Mouse (Mus musculus): ENCODE data around the gene Gm26602. TPM values are rescaled to one million over a fixed set of nuclear protein-coding genes. Genes with fewer than 3 reads are reported as not detected.
A peak's percentile ranks its signal among the peaks of the same experiment; 100 is the strongest.

Gm26602 gene
- polyA plus RNA-seq, 1 experiment from 2014 or later, result 18.3 TPM

DNA sequence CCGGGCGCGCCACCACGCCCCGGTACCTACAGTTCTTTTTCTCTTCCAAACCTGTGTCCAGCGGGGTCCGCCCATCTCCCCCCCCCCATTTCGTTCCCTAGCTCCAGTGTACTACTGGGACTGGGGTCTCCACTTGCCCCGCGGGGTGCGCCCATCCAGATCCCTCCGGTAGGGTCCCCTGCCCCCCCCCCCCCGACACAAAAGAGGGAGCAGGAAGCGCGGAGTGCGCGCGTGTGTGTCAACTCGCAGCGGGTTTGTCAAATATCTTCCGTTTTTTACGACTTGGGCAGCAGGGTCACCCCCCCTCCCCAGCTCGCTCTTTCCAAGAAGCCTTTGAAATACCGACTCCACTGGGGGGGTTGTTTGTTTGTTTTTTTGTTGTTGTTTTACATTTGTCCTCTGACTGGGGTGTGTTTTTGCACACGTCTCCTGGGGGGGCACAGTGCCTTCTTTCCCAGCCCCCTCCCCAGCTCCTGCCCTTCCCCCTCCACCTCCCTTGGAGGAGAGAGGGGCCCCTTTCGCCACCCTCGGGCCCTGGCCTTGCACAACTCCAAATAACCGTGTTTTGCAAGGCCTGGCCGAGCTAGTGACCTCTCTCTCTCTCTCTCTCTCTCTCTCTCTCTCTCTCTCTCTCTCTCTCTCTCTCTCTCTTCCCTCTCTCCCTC is 17.5 kb downstream of the Gm26602 start:
- Histone ChIP-seq H3K9ac (ENCODE audit: low read depth, low read length) (peak overlapping the region; percentile 80), H3K36me3 (ENCODE audit: control insufficient read depth, insufficient read depth, low read length) (0 out of 2 replicates have a peak, but pooled peaks cover 4% of the 10 kb centered on the region), H3K9me3 (ENCODE audit: control insufficient read depth, low read length) (no peaks in the 10 kb centered on the region), H3K4me3 (ENCODE audit: low read length) (peak overlapping the region; percentile 71), H3K27ac (ENCODE audit: low read depth, low read length) (peak overlapping the region; percentile 84), H3K27me3 (replicated peaks; ENCODE audit: control insufficient read depth, insufficient read depth, low read length) (peaks cover 3% of the 10 kb centered on the region), H3K4me2 (ENCODE audit: low read length) (peak overlapping the region; percentile 98), H3K4me1 (ENCODE audit: control insufficient read depth, insufficient read depth, low read depth, low read length) (peaks cover 42% of the 10 kb centered on the region)
- WGBS, result 2% methylated on average over 25 of the region's 29 CpGs
- no peak for ATAC-seq

DNA sequence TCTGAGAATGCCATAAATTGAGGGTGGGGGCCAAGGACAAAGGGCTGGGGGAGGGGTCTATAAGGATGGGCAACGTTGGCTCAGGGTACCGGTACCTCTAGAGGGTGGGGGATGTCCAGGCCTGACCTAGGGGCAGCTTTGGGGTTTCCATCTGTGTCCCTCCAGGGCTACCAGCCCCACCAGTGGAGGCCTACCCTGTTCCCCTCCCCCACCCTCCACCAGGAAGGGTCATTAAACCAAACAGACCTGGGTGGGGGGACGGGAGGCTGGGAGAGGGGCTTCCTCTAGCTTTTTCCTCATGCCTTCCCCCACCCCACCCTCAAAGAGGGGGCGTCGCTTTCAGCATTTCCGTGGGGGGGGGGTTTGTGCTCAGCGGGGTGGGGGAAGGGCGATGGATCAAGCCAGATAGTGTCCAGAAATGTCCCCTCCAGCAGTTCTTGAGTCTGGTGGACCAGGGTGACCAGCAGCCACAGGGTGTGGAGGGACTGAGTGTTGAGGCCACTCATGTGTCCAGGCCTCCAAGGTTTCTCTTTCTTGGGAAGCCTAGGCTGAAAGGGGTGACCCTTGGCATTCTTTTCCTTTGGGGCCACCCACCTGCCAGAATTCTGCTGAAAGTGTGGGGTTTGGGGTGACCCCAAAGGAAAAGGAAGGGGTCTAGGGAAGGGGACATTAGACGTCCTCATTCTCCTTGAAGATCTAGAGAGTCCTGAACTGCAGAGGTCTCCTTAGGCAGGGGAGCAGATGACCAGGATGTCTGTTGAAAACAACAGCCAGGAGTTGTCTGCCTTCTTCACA is 18.4 kb downstream of the Gm26602 start:
- peak overlapping the region; percentile 71 for H3K4me3 ChIP-seq (ENCODE audit: low read length)
- H3K9ac ChIP-seq (ENCODE audit: low read depth, low read length), result peak overlapping the region; percentile 62
- H3K27me3 ChIP-seq (replicated peaks; ENCODE audit: control insufficient read depth, insufficient read depth, low read length), result no peaks in the 10 kb centered on the region
- H3K27ac ChIP-seq (ENCODE audit: low read depth, low read length), result peak overlapping the region; percentile 84
- 0 out of 2 replicates have a peak, but pooled peaks cover 4% of the 10 kb centered on the region for H3K36me3 ChIP-seq (ENCODE audit: control insufficient read depth, insufficient read depth, low read length)
- H3K4me2 ChIP-seq (ENCODE audit: low read length), result peak overlapping the region; percentile 98
- 26% methylated on average over 9 of the region's 9 CpGs for WGBS
- peaks cover 51% of the 10 kb centered on the region for H3K4me1 ChIP-seq (ENCODE audit: control insufficient read depth, insufficient read depth, low read depth, low read length)
- ATAC-seq, result no peak
- H3K9me3 ChIP-seq (ENCODE audit: control insufficient read depth, low read length), result no peaks in the 10 kb centered on the region

DNA sequence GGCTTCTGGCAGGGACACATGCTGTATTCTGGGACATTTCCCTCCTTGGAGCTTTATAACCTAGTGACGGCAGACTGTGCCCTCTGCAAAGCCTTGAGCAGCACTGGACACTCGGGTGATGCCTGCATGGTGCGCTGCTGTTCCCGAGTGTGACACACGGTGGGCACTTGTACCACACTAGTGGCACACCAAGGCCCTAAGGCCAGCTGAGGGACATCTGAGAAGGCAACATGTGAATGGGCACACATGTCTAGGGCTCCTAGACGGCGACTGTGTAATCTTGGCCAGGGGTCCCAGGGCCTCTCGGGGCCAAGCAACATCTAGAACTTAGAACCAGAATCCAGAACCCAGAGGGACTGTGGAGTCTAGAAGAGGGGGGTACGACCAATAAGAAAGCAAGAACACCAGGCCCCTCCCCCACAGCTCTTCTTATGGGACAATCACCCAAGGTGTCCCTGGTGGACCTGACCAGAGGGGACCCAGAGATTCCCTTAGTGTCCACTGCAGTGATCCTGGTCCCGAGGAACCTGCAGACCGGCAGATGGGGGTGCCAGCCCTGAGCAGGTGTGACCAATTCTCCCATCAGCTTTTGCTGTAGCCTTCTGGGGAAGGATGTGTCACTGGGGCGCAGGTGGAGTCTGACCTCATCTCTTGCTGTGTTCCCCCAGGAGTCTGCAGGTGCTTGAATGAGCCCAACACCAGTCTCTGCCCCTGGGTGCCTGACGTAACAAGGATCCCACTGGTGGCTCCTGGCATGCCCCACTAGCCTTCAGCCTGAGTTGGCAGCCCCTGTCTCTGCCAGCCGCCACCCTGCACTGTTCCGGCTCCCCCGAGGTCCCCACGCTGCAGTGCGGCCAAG is 19.5 kb downstream of the Gm26602 start:
- Histone ChIP-seq H3K27me3 (replicated peaks; ENCODE audit: control insufficient read depth, insufficient read depth, low read length) (no peaks in the 10 kb centered on the region), H3K27ac (ENCODE audit: low read depth, low read length) (no peak overlapping the region), H3K36me3 (ENCODE audit: control insufficient read depth, insufficient read depth, low read length) (0 out of 2 replicates have a peak, but pooled peaks cover 4% of the 10 kb centered on the region), H3K9me3 (ENCODE audit: control insufficient read depth, low read length) (no peaks in the 10 kb centered on the region), H3K4me1 (ENCODE audit: control insufficient read depth, insufficient read depth, low read depth, low read length) (peaks cover 54% of the 10 kb centered on the region), H3K9ac (ENCODE audit: low read depth, low read length) (no peak overlapping the region), H3K4me3 (ENCODE audit: low read length) (no peak overlapping the region), H3K4me2 (ENCODE audit: low read length) (no peak overlapping the region)
- WGBS, result 70% methylated on average over 18 of the region's 18 CpGs
- ATAC-seq, result no peak

DNA sequence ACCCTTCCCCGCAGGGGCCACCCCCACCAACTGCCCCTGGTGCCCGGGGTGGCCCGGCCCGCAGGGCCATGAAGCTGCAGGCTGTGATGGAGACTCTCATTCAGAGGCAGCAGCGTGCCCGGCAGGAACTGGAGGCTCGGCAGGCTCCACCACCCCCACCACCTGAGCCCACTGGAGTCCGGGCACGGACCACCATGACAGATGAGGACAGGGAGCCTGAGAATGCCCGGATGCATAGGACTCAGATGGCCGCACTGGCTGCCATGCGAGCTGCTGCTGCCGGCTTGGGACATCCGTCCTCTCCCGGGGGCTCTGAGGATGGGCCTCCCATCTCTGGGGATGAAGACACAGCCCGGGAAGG is 20.1 kb downstream of the Gm26602 start:
- Histone ChIP-seq H3K27me3 (replicated peaks; ENCODE audit: control insufficient read depth, insufficient read depth, low read length) (no peaks in the 10 kb centered on the region), H3K27ac (ENCODE audit: low read depth, low read length) (no peak overlapping the region), H3K4me1 (ENCODE audit: control insufficient read depth, insufficient read depth, low read depth, low read length) (peaks cover 54% of the 10 kb centered on the region), H3K36me3 (ENCODE audit: control insufficient read depth, insufficient read depth, low read length) (0 out of 2 replicates have a peak, but pooled peaks cover 4% of the 10 kb centered on the region), H3K4me2 (ENCODE audit: low read length) (no peak overlapping the region), H3K9ac (ENCODE audit: low read depth, low read length) (no peak overlapping the region), H3K4me3 (ENCODE audit: low read length) (no peak overlapping the region), H3K9me3 (ENCODE audit: control insufficient read depth, low read length) (no peaks in the 10 kb centered on the region)
- WGBS, result 51% methylated on average over 16 of the region's 16 CpGs
- no peak for ATAC-seq

DNA sequence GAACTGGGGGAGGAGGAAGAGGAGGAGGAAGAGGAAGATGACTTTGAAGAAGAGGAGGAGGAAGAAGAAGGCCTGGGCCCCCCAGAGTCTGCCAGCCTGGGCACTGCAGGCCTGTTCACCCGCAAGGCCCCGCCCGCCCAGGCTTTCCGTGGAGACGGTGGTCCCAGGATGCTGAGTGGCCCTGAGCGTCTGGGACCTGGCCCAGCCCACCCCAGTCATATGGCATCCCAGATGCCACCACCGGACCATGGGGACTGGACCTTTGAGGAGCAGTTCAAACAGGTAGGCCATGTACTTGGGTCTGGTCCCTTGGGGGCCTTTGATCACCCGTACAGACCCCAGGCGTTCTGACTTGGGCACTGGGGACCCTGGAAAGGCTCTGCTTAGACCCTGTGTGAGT is 21.1 kb downstream of the Gm26602 start:
- H3K4me3 ChIP-seq (ENCODE audit: low read length), result no peak overlapping the region
- no peak for ATAC-seq
- peaks cover 52% of the 10 kb centered on the region for H3K4me1 ChIP-seq (ENCODE audit: control insufficient read depth, insufficient read depth, low read depth, low read length)
- H3K9me3 ChIP-seq (ENCODE audit: control insufficient read depth, low read length), result no peaks in the 10 kb centered on the region
- no peak overlapping the region for H3K9ac ChIP-seq (ENCODE audit: low read depth, low read length)
- no peak overlapping the region for H3K4me2 ChIP-seq (ENCODE audit: low read length)
- no peak overlapping the region for H3K27ac ChIP-seq (ENCODE audit: low read depth, low read length)
- 84% methylated on average over 9 of the region's 9 CpGs for WGBS
- no peaks in the 10 kb centered on the region for H3K27me3 ChIP-seq (replicated peaks; ENCODE audit: control insufficient read depth, insufficient read depth, low read length)
- H3K36me3 ChIP-seq (ENCODE audit: control insufficient read depth, insufficient read depth, low read length), result 0 out of 2 replicates have a peak, but pooled peaks cover 4% of the 10 kb centered on the region

DNA sequence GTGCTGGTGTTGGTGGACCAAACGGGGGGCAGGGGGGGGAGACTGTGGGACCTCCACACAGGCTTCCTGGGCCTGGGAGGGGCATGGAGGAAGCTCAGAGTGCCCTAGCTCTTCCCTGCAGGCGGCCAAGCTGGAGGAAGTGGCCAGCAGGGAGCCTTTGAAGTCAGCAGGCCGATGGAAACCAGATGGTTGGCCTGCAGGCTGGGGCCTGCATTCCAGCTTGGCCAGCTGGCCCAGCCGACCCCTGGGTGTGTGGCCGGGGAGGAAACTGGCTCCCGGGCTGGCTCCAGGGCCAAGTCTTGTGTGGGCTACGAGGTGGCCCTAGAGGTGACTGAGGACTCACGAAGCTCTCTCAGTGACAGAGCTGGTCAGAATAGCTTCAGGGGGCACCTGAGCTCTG is 22.1 kb downstream of the Gm26602 start:
- WGBS, result 21% methylated on average over 8 of the region's 8 CpGs
- H3K27ac ChIP-seq (ENCODE audit: low read depth, low read length), result peak overlapping the region; percentile 41; the same call in 1 of the 2 replicates
- no peak overlapping the region for H3K9ac ChIP-seq (ENCODE audit: low read depth, low read length)
- H3K4me3 ChIP-seq (ENCODE audit: low read length), result no peak overlapping the region
- no peaks in the 10 kb centered on the region for H3K9me3 ChIP-seq (ENCODE audit: control insufficient read depth, low read length)
- H3K27me3 ChIP-seq (replicated peaks; ENCODE audit: control insufficient read depth, insufficient read depth, low read length), result no peaks in the 10 kb centered on the region
- peaks cover 59% of the 10 kb centered on the region for H3K4me1 ChIP-seq (ENCODE audit: control insufficient read depth, insufficient read depth, low read depth, low read length)
- ATAC-seq, result no peak
- 0 out of 2 replicates have a peak, but pooled peaks cover 4% of the 10 kb centered on the region for H3K36me3 ChIP-seq (ENCODE audit: control insufficient read depth, insufficient read depth, low read length)
- H3K4me2 ChIP-seq (ENCODE audit: low read length), result no peak overlapping the region

DNA sequence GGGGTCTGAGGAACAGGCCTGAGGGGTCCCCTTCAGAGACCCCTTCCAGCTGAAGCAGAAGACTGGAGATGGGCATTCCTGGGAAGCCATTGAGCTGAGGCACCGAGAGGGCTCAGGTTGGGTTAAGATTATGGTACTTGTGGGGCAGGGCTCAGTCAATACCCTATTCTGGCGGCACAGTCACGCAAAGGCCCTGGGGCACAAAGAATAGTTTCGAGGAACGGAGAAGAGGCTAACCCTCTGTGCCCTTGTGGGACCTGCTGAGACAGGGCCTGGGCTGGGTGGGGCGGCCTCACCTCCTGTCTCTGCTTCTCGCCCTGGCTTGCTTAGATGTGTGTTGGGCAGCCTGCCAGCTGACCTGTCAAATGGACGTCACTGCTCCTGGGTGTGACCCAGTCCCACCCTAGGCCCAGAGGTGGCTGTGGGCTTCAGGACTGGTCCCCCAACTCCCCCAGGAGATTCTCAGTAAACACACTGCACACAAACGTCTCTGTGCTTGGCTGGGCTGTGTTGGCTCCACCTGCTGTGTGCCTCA is 22.6 kb downstream of the Gm26602 start:
- H3K4me1 ChIP-seq (ENCODE audit: control insufficient read depth, insufficient read depth, low read depth, low read length), result peaks cover 58% of the 10 kb centered on the region
- H3K9ac ChIP-seq (ENCODE audit: low read depth, low read length), result peak overlapping the region; percentile 26; the same call in 1 of the 2 replicates
- H3K4me3 ChIP-seq (ENCODE audit: low read length), result no peak overlapping the region
- no peaks in the 10 kb centered on the region for H3K27me3 ChIP-seq (replicated peaks; ENCODE audit: control insufficient read depth, insufficient read depth, low read length)
- WGBS, result 52% methylated on average over 8 of the region's 9 CpGs
- H3K27ac ChIP-seq (ENCODE audit: low read depth, low read length), result peak overlapping the region; percentile 64; the same call in 1 of the 2 replicates
- no peak for ATAC-seq
- H3K36me3 ChIP-seq (ENCODE audit: control insufficient read depth, insufficient read depth, low read length), result 0 out of 2 replicates have a peak, but pooled peaks cover 4% of the 10 kb centered on the region
- no peaks in the 10 kb centered on the region for H3K9me3 ChIP-seq (ENCODE audit: control insufficient read depth, low read length)
- H3K4me2 ChIP-seq (ENCODE audit: low read length), result no peak overlapping the region

DNA sequence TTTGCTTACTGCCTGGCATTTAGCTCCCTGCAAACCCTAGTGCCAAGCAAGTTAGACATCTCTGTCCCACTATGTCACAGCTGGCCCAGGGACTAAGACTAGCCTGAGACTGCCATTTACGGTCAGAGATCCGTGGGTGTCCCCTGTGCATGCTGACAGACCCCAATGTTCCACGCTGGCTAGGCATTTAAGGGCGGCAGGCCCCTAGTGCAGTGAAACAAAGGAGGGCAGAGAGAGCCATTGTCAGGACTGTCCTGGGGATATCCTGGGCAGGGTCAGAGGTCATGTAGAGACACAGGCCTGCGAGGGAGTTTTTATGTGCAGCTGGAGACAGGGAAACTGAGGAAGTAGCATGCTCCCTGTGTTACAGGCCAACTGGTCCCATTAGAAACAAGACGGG is 23.2 kb downstream of the Gm26602 start:
- H3K4me3 ChIP-seq (ENCODE audit: low read length), result no peak overlapping the region
- 19% methylated on average over 6 of the region's 6 CpGs for WGBS
- peak overlapping the region; percentile 64 for H3K27ac ChIP-seq (ENCODE audit: low read depth, low read length)
- no peaks in the 10 kb centered on the region for H3K9me3 ChIP-seq (ENCODE audit: control insufficient read depth, low read length)
- H3K36me3 ChIP-seq (ENCODE audit: control insufficient read depth, insufficient read depth, low read length), result 0 out of 2 replicates have a peak, but pooled peaks cover 4% of the 10 kb centered on the region
- peaks cover 55% of the 10 kb centered on the region for H3K4me1 ChIP-seq (ENCODE audit: control insufficient read depth, insufficient read depth, low read depth, low read length)
- no peaks in the 10 kb centered on the region for H3K27me3 ChIP-seq (replicated peaks; ENCODE audit: control insufficient read depth, insufficient read depth, low read length)
- no peak for ATAC-seq
- H3K9ac ChIP-seq (ENCODE audit: low read depth, low read length), result 0 out of 2 replicates have a peak overlapping the region, but pooled peaks have one; percentile 1
- H3K4me2 ChIP-seq (ENCODE audit: low read length), result no peak overlapping the region

All from hindbrain, embryonic 16.5 days (tissue).